Mouse (Mus musculus) forebrain, embryonic 15.5 days (tissue): ENCODE results near the gene Wdr46. TPM values are rescaled to one million over a fixed set of nuclear protein-coding genes. Genes with fewer than 3 reads are reported as not detected.
"Not testable (repeated sequence)": the region's sequence is repeated elsewhere in the genome, so short reads cannot be mapped to it uniquely, and the experiment has no call there.

ENCODE experiments used
- ATAC-seq: fragments of 200-750 bp; cut with Nextera tagmentation; replicated peaks from 2 replicates; pipeline ENCODE4 v1.8.0; 2017; ENCODE audit warnings: mild to moderate bottlenecking, moderate TSS enrichment, moderate library complexity
- H3K27ac ChIP-seq: fragments of 300-500 bp; sonication (generic); replicated peaks from 2 replicates; pipeline ENCODE4 v1.5.1; 2015; ENCODE audit warnings: mild to moderate bottlenecking, inconsistent platforms
- H3K27me3 ChIP-seq: fragments of 300-500 bp; sonication (generic); 2 replicates; pipeline ENCODE4 v1.6.1; 2015; ENCODE audit warnings: inconsistent platforms
- H3K36me3 ChIP-seq: fragments of 300-500 bp; sonication (generic); 2 replicates; pipeline ENCODE4 v1.6.1; 2015; ENCODE audit warnings: mild to moderate bottlenecking, inconsistent platforms
- H3K4me1 ChIP-seq: fragments of 300-500 bp; sonication (generic); 2 replicates; pipeline ENCODE4 v1.6.1; 2015; ENCODE audit warnings: inconsistent platforms
- H3K4me2 ChIP-seq: fragments of 300-500 bp; sonication (generic); replicated peaks from 2 replicates; pipeline ENCODE4 v1.6.1; 2015; ENCODE audit warnings: mild to moderate bottlenecking, inconsistent platforms
- H3K4me3 ChIP-seq: fragments of 300-500 bp; sonication (generic); 2 replicates; pipeline ENCODE4 v1.5.1; 2015; ENCODE audit warnings: mild to moderate bottlenecking, inconsistent platforms
- H3K9ac ChIP-seq: fragments of 300-500 bp; sonication (generic); replicated peaks from 2 replicates; pipeline ENCODE4 v1.6.1; 2015; ENCODE audit warnings: mild to moderate bottlenecking, inconsistent platforms
- H3K9me3 ChIP-seq: fragments of 300-500 bp; sonication (generic); 2 replicates; pipeline ENCODE4 v1.6.1; 2016; ENCODE audit warnings: inconsistent platforms
- WGBS: fragments of 180-500 bp; shearing (Covaris S2); methylation state at CpG from one replicate; pipeline ENCODE4 v1.1.7; 2015; ENCODE audit warnings: mixed read lengths; 5-methylcytosine and 5-hydroxymethylcytosine counted together
- polyA plus RNA-seq: library from polyadenylated mRNA; unstranded; fragments of >200 nt; fragmentation: Nextera tagmentation; extraction: Ambion mirVana; gene quantifications from 2 replicates; pipeline ENCODE4 v1.2.1, GENCODE M21; 2015

Wdr46 gene
- polyA plus RNA-seq, 1 experiment from 2014 or later, result 31.0 TPM

DNA sequence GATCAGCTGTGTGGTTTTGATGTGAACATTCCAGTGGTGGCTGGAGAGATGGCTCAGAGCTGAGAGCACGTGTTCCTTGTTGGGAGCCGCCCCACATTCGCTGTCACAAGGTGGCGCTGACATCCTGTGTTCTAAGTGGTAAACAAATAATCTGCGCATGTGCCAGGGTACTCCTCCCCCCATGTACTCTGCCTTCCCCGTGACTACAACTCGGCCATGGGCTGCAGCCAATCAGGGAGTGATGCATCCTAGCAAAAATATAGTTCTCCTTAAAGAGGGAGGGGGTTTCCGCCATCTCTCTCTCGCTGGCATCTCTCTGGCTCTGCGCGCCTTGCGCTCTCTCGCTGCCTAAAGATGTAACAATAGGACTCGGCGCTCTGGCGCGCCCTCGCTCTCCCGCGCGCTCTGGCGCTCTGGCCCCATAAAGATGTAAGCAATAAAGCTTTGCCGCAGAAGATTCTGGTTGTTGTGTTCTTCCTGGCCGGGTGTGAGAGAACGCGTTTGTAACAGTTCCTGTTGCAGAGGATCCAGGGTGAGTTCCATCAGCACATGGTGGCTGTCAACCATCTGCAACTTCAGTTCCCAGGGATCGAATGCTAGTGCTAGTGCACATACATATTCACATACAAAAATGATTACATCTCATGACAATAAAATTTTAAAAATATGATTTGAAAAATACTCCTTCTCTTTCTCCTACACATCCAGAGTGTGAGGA is 40.9 kb downstream of the Wdr46 start:
- peak overlapping the region; percentile 68 for H3K9ac ChIP-seq
- H3K27me3 ChIP-seq, result peaks cover 40% of the 10 kb centered on the region
- WGBS, result under 1% methylated on average over 27 of the region's 27 CpGs
- H3K9me3 ChIP-seq, H3K36me3 ChIP-seq: not testable (repeated sequence)
- peaks cover 20% of the 10 kb centered on the region for H3K4me1 ChIP-seq
- H3K4me3 ChIP-seq, result peak overlapping the region; percentile 59
- peak; percentile 95 for ATAC-seq
- H3K27ac ChIP-seq, result peak overlapping the region; percentile 97
- peak overlapping the region; percentile 54 for H3K4me2 ChIP-seq

DNA sequence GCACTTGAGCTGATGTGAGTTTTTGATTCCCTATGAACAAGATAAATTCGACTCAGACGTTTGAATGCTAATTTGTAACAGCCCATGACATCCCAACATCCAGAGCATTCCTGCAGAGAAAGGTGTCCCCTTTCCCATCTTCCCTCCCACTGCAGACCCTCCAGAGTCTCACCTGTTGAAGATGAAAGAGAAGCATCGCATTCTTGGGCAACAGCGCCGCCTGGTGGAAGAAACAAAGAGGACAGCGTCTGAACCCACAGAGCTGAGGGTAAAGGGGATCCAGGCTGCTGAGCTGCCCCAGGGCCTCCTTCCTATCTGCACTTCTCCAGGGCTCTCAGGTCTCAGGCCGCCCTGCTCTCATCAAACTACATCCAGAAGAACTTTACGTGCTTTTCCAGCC is 41.7 kb downstream of the Wdr46 start:
- Histone ChIP-seq H3K4me2 (peak overlapping the region; percentile 54), H3K27me3 (peaks cover 33% of the 10 kb centered on the region), H3K4me3 (peak overlapping the region; percentile 59), H3K4me1 (peaks cover 20% of the 10 kb centered on the region), H3K27ac (peak overlapping the region; percentile 97)
- WGBS, result 14% methylated on average over 8 of the region's 8 CpGs
- not testable (repeated sequence) for ATAC-seq, H3K9ac ChIP-seq, H3K36me3 ChIP-seq, H3K9me3 ChIP-seq

DNA sequence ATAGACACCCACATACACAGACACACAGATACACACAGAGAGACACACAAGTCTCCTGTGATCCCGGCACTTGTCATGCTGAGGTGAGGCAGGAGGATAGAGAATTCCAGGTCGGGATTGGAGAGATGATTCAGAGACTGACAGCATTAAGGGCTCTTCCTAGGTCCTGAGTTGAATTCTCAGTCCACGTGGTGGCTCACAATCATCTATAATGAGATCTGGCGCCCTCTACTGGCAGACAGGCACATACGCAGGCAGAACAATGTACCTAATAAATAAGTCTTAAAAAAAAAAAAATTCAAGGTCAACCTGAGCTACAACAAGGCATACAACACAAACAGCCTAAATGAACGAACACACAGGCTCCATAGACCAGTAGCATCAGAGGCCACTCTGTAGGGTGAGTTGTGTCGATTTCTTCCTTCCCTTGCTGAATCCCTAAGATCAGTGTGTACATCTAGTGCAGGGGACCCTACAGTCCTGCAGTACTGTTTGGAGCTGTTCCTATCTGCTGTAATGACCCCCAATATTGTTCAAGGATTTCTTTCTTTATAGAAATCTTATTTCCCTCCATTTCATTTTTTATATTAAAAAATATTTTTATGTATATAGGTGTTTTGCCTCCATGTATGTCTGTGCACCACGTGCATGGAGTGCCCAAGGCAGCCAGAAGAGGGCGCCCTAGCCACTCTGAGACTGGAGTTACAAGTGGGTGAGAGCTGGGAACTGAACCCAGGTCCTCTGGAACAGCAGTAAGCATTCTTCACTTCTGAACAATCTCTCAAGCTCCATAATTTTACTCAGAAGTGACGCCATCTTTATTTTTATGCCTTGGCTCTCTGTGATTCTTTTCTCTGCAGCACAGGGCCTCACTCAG is 51.6 kb downstream of the Wdr46 start:
- ATAC-seq, result 0 out of 2 replicates have a peak, but pooled peaks have one; percentile 35
- no peak overlapping the region for H3K9ac ChIP-seq

DNA sequence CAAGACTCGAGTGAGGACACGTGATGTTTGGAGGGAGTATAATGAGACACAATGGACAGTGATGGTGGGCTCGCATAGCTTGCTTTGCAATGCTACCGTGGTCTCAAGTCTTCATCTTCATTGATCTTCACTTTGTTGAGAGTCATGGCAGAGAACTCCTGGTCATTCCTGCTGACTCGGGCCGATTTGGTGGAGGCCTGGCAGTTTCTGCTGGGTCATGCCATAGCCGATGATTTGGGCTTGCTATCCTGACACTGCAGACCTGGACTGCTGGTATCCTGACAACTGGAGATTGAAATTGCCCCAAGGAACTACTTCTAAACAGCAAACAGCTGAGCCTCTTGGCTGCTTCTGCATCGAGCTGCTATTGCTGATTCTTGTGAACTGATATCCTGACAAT is 54.5 kb downstream of the Wdr46 start:
- Histone ChIP-seq H3K27me3 (peaks cover 12% of the 10 kb centered on the region), H3K4me3 (no peak overlapping the region), H3K36me3 (no peaks in the 10 kb centered on the region), H3K9ac (no peak overlapping the region), H3K9me3 (no peaks in the 10 kb centered on the region), H3K27ac (no peak overlapping the region), H3K4me1 (peaks cover 9% of the 10 kb centered on the region), H3K4me2 (no peak overlapping the region)
- ATAC-seq, result no peak
- WGBS, result 90% methylated on average over 8 of the region's 8 CpGs

More for the DNA sequence above, 51.6 kb downstream of the Wdr46 start:
- Histone ChIP-seq H3K4me2 (no peak overlapping the region), H3K36me3 (no peaks in the 10 kb centered on the region), H3K9me3 (no peaks in the 10 kb centered on the region), H3K4me3 (no peak overlapping the region), H3K4me1 (no peaks in the 10 kb centered on the region; the same call in 1 of the 2 replicates), H3K27ac (no peak overlapping the region), H3K27me3 (no peaks in the 10 kb centered on the region)
- 36% methylated on average over 10 of the region's 10 CpGs for WGBS

DNA sequence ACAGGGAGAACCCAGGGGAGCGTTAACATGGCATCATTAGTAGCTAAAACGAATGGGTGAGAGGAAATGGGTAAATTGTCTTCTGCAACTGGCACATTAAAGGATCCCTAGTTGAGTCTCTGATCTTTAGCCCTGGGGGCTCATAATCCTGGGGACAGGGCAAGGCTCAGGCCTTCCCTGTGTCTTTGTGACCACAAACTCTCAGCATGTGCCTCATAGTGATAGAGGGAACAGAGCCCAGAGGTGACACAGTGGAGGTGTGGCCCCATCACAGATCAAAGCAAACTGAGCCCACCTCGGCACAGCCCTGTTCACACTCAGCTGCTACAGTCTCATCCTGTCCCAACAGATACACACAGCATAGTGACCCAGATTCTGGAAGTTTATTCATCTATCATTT is 55.2 kb downstream of the Wdr46 start:
- Histone ChIP-seq H3K4me2 (no peak overlapping the region), H3K36me3 (no peaks in the 10 kb centered on the region), H3K9me3 (no peaks in the 10 kb centered on the region), H3K4me3 (no peak overlapping the region), H3K27ac (no peak overlapping the region), H3K9ac (no peak overlapping the region), H3K4me1 (peaks cover 15% of the 10 kb centered on the region), H3K27me3 (peaks cover 19% of the 10 kb centered on the region)
- 72% methylated on average over 3 of the region's 3 CpGs for WGBS
- ATAC-seq, result no peak

DNA sequence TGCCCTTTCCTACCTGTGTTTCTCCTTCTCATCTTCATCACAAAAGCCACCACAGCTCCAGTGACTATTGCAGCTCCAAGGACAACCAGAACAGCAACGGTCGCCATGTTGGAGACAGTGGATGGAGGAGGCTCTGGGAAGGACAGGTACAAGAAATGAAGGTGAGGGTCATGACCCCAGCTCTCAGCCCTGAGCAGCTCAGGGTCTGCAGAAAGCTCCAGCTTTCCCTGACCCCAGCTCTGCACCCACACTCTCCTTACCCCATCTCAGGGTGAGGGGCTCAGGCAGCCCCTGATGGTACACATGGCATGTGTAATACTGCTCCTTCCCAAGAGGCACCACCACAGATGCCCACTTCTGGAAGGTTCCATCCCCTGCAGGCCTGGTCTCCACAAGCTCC is 56.6 kb downstream of the Wdr46 start:
- not testable (repeated sequence) for H3K27ac ChIP-seq, ATAC-seq, H3K4me2 ChIP-seq, H3K36me3 ChIP-seq, H3K9ac ChIP-seq, H3K9me3 ChIP-seq, H3K4me3 ChIP-seq
- 96% methylated on average over 2 of the region's 2 CpGs for WGBS
- H3K27me3 ChIP-seq, result peaks cover 24% of the 10 kb centered on the region
- peaks cover 15% of the 10 kb centered on the region for H3K4me1 ChIP-seq

DNA sequence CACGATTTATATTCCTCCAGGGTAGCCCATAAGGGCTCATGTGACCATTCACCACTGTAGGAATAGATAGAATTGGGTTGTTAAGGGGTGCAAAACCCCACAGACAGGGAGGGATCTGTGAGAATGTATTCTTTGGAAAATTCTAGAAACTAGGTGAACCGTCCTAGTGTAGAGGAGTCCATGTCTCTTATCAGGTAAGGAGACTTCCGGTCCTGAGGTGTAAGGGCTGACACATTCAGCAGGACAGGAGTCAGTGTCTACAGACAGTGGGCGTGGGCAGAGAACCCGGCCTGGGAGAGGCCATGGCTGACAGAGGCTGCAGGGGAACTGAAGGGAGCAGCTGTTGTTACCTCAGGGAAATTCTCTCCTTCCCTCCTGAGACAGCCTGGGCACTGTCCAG is 58.2 kb downstream of the Wdr46 start:
- peaks cover 24% of the 10 kb centered on the region for H3K27me3 ChIP-seq
- not testable (repeated sequence) for H3K9ac ChIP-seq, H3K36me3 ChIP-seq, H3K9me3 ChIP-seq, ATAC-seq, H3K4me3 ChIP-seq, H3K27ac ChIP-seq, H3K4me2 ChIP-seq
- peaks cover 15% of the 10 kb centered on the region for H3K4me1 ChIP-seq
- 66% methylated on average over 5 of the region's 5 CpGs for WGBS

Other genes with a start within 250 kb of the Wdr46 start
- 71.8 and 72.8 TPM in 2 replicates for gene March2, start 222.0 kb upstream of the Wdr46 start, polyA plus RNA-seq
- gene Rab11b, start 180.1 kb upstream of the Wdr46 start, polyA plus RNA-seq, result 452 and 485 TPM in 2 replicates
- gene Angptl4, start 158.8 kb upstream of the Wdr46 start, polyA plus RNA-seq, result 12.8 and 14.0 TPM in 2 replicates
- 41.4 and 42.5 TPM in 2 replicates for gene Kank3, start 130.1 kb upstream of the Wdr46 start, polyA plus RNA-seq
- 612 and 676 TPM in 2 replicates for gene Rps28, start 116.1 kb upstream of the Wdr46 start, polyA plus RNA-seq
- 417 and 444 TPM in 2 replicates for gene Ndufa7, start 116.1 kb upstream of the Wdr46 start, polyA plus RNA-seq
- 60.7 and 63.5 TPM in 2 replicates for gene Cd320, start 97.6 kb upstream of the Wdr46 start, polyA plus RNA-seq
- not detected in 2 replicates for gene Gm7029, start 66.8 kb upstream of the Wdr46 start, polyA plus RNA-seq
- 3.3 and 4.3 TPM in 2 replicates for gene Kifc1, start 50.0 kb upstream of the Wdr46 start, polyA plus RNA-seq
- 0.32 and 0.80 TPM in 2 replicates for gene Platr17, start 35.5 kb upstream of the Wdr46 start, polyA plus RNA-seq
- gene Daxx, start 31.2 kb upstream of the Wdr46 start, polyA plus RNA-seq, result 61.5 and 63.5 TPM in 2 replicates
- gene Tapbp, start 24.8 kb upstream of the Wdr46 start, polyA plus RNA-seq, result 18.2 and 18.4 TPM in 2 replicates
- gene Zbtb22, start 24.8 kb upstream of the Wdr46 start, polyA plus RNA-seq, result 18.7 and 19.5 TPM in 2 replicates
- 46.6 and 47.2 TPM in 2 replicates for gene Rgl2, start 11.1 kb upstream of the Wdr46 start, polyA plus RNA-seq
- 198 and 212 TPM in 2 replicates for gene Pfdn6, start 317 bp upstream of the Wdr46 start, polyA plus RNA-seq
- gene B3galt4, start 10.8 kb downstream of the Wdr46 start, polyA plus RNA-seq, result 10.1 and 10.4 TPM in 2 replicates
- 75.8 and 79.7 TPM in 2 replicates for gene Vps52, start 15.2 kb downstream of the Wdr46 start, polyA plus RNA-seq
- gene Rps18, start 15.3 kb downstream of the Wdr46 start, polyA plus RNA-seq, result 864 and 971 TPM in 2 replicates
- gene H2-K1, start 59.7 kb downstream of the Wdr46 start, polyA plus RNA-seq, result 8.1 and 13.0 TPM in 2 replicates
- gene Ring1, start 84.0 kb downstream of the Wdr46 start, polyA plus RNA-seq, result 21.9 and 22.9 TPM in 2 replicates
- gene H2-Ke6, start 87.4 kb downstream of the Wdr46 start, polyA plus RNA-seq, result 64.4 and 74.3 TPM in 2 replicates
- gene Slc39a7, start 91.0 kb downstream of the Wdr46 start, polyA plus RNA-seq, result 148 and 156 TPM in 2 replicates
- 58.2 and 64.5 TPM in 2 replicates for gene Rxrb, start 91.2 kb downstream of the Wdr46 start, polyA plus RNA-seq
- gene Col11a2, start 98.8 kb downstream of the Wdr46 start, polyA plus RNA-seq, result 2.0 and 2.1 TPM in 2 replicates
- 0.15 TPM in 1 of 2 replicates, not detected in the other for gene H2-Oa, start 151.7 kb downstream of the Wdr46 start, polyA plus RNA-seq
- 12.9 and 13.0 TPM in 2 replicates for gene H2-DMa, start 178.9 kb downstream of the Wdr46 start, polyA plus RNA-seq
- 132 and 133 TPM in 2 replicates for gene Brd2, start 182.0 kb downstream of the Wdr46 start, polyA plus RNA-seq
- 1.0 and 1.4 TPM in 2 replicates for gene H2-DMb2, start 202.6 kb downstream of the Wdr46 start, polyA plus RNA-seq
- gene H2-DMb1, start 212.4 kb downstream of the Wdr46 start, polyA plus RNA-seq, result 0.88 and 0.91 TPM in 2 replicates
- gene Tap1, start 246.9 kb downstream of the Wdr46 start, polyA plus RNA-seq, result 1.5 and 1.6 TPM in 2 replicates
- gene Psmb9, start 247.1 kb downstream of the Wdr46 start, polyA plus RNA-seq, result 0.73 and 1.1 TPM in 2 replicates